Mouse (Mus musculus): ENCODE data around the gene Mtap.

The Mtap gene

GRCm38 (mm10) chr4:89212178-89212577 lies 75.3 kb downstream of the Mtap start:
- DNase-seq (ENCODE audit: low spot score in 2 of 2) = no peak
